Mouse (Mus musculus): Measurements from ENCODE around the gene Mcu.
A peak's percentile ranks its signal among the peaks of the same experiment; 100 is the strongest.

Mcu gene

GRCm38 (mm10) chr10:59484318-59484717, 132.2 kb downstream of the Mcu start:
- no peak for DNase-seq

DNA sequence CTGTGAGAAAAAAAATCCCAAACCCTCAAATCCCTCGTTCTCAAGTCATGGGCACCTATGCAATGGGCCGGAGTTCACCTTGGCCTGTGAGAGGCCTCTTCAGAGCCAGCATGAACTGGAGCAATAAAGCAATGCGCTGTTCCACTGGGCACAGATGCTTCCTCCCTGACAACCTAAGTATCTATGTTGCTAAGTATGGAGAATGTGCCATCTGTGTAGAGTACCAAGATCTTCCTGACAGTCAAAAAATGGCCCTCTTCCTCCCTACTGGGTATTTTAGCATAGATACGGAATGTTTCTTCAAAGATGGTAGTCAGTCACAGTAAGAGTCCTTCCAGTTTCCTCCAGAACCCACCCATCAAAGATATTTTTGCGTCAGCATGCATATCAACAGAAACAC, 135.1 kb downstream of the Mcu start:
- no peak for DNase-seq

- peak; percentile 69 for DNase-seq
Measured at GRCm38 (mm10) chr10:59470451-59470850, 146.0 kb downstream of the Mcu start.

- DNase-seq: no peak
Measured at GRCm38 (mm10) chr10:59467297-59467696, 149.2 kb downstream of the Mcu start.

DNA sequence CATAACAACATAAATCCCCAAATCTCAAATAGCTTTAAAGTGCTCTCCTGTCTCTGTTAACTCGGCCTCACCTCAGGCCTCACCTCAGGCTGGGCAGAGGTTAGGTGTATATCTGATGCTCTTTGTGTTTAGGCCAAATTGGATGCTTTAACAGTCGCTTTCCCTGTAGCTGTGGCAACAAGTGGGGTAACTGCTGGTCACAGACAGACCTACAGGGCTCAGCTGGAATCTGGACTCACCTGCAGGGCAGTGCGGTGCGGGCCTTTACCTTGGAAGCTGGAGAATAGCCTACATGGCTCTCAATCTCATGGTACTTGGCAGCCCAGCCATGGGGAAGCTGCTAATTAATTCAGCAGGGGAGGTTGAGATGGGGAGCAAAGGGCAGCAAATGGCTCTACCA, 149.9 kb downstream of the Mcu start:
- no peak for DNase-seq

DNA sequence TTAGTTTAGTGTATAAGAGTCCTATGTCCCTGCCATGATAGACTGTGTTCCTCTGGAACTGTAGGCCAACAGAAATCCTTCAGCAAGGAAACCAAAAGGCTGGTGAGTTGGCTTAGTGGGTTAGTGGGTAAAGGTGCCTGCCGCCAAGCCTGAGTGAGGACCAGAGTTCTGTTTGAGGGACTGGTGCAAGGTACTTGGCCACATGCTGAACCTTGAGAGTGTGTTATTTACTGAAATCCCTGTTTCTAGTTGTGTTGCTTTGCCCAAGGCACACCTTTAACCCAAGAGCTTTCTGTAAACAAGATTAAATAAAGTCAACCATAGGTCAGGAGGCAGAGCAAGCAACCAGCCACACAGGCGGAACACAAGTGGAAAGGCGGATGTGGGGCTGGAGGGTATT, 150.9 kb downstream of the Mcu start:
- DNase-seq: no peak

- DNase-seq: no peak
Measured at GRCm38 (mm10) chr10:59462307-59462706, 154.2 kb downstream of the Mcu start.

GRCm38 (mm10) chr10:59459767-59460166, 156.7 kb downstream of the Mcu start:
- DNase-seq: no peak

DNA sequence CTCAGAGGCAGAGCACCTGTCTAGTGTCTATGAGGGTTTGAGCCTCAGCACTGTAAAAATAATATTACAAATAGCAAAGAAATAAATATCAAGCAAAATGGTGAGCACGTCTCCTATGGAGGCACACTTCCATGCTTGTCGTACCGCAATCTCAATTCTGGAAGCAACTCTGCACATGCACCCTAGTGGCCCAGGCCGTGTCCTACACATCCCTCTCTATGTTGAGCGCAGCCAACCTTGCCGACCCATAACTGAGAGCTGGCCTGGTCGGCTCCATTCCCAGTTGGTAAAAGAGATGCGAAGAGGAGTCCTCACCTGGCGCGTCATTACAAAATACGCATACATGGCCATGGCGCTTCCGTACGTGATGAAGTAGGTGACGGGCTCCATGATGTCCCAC, 161.9 kb downstream of the Mcu start:
- no peak for DNase-seq

DNA sequence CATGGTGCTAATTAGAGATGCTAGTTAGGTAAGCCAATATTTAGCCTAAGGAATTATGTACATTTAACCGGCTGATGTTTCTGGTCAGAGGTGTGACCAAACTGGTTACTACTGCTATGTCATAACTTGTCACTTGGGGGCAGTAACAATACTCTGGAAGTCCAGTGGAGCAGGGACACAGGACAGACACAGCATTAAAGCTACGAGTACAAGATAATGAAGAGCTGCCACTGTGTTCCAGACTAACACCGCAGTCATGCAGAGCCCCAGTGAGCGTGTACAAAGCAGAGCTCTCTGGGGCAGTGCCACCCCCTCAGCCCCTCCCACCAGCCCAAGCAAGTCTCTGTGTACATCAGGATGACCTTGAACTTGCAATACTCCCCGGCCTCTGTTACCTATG, 164.7 kb downstream of the Mcu start:
- no peak for DNase-seq

- no peak for DNase-seq
Measured at GRCm38 (mm10) chr10:59447546-59447945, 168.9 kb downstream of the Mcu start.

DNA sequence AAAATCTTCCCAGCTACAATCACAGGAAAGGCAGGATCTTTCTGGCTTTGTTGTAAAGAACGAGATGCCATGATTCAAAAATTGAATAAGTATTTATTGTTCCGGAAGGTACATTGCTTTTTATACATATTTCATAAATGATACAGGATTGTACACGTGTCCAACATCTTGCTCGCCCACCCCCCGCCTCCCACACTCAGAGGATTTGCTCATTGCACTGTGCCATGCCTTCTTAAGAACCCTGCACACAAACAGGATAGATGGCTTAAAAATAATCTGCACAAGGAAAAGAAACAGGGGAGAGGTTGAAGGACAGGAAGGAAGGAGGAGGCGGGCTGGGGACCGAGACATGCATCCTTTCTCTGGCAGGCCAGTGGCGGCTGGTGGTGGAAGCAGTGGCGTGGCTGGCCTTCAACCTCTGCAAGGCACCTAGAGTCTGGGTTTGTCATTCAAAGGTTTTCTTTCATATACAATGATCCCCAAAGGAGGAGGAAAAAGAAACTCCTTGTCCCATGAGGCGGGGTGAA, 169.5 kb downstream of the Mcu start:
- DNase-seq: no peak

DNA sequence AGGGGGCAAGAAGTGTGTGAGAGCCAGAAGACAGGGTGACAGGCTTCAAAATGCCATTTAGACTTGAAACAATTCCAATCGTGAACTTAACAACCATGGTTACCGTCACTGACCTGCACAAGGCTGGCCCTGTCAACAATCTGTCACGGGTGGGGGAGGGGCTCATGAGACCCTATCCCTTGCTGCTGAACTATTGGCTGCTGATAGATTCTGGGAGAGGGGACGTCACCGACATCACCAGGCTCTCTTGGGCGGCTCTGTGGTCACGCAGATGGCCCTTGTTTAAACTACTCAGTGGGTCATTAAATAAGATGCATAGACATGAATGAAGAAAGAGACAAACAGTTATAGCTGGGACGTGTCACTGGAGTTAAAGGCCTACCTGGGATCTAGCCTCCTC, 171.9 kb downstream of the Mcu start:
- DNase-seq: no peak

GRCm38 (mm10) chr10:59444106-59444505, 172.4 kb downstream of the Mcu start:
- no peak for DNase-seq

DNA sequence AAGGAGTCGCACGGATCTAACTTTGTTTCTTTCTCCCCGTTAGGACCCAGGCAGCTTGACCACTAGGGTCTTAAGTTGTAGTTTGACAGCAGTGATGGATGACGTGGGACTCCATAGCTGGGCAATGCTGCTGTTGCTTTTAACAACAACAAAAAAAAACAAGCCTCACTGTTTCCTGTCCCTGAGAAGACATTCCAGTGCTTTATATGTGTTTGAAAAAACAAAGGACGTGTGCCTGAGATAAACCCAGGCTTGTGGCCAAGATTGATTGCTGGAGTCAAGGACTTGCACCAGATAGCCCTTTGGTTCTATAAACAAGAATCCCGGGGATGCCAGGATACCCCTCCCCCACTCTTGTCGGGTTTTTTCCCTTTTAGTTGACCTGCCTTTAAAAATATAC, 173.3 kb downstream of the Mcu start:
- DNase-seq: no peak

- no peak for DNase-seq
Measured at GRCm38 (mm10) chr10:59441735-59442134, 174.8 kb downstream of the Mcu start, which contains the start of gene Oit3. Gene Oit3, minus strand, starts transcription at chr10:59441778.

- DNase-seq: no peak
Measured at GRCm38 (mm10) chr10:59440177-59440576, 176.3 kb downstream of the Mcu start.

GRCm38 (mm10) chr10:59439508-59439931, 177.0 kb downstream of the Mcu start:
- DNase-seq: no peak

DNA sequence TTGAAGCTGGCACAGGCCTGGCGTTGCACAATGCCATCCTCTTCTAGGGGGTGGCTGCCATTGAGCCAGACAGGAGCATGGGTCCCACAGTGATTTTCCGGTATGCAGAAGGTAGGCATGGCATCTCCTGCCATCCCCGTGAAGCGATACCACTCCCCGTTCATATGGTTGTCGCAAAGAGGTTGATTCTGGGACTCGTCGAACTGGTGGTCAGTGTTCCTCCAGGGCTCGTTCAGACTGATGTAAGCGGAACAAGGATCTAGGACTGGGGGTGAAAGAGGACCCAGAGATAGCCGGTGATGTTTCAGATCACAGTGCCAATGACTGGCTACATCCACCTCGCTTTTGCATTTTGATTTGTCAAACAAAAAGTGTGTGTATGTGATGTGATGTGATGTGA, 177.8 kb downstream of the Mcu start:
- DNase-seq: no peak

- DNase-seq: no peak
Measured at GRCm38 (mm10) chr10:59435746-59436145, 180.7 kb downstream of the Mcu start.

- no peak for DNase-seq
Measured at GRCm38 (mm10) chr10:59430701-59431218, 185.7 kb downstream of the Mcu start.

GRCm38 (mm10) chr10:59429448-59430135, 186.9 kb downstream of the Mcu start:
- no peak for DNase-seq

- no peak for DNase-seq
Measured at GRCm38 (mm10) chr10:59426371-59426770, 190.1 kb downstream of the Mcu start.

- peak; percentile 23 for DNase-seq
Measured at GRCm38 (mm10) chr10:59425369-59425768, 191.1 kb downstream of the Mcu start.

GRCm38 (mm10) chr10:59424453-59424852, 192.0 kb downstream of the Mcu start:
- DNase-seq: no peak

Measured in cerebellum, adult 11 months (tissue).